Mouse (Mus musculus) monocyte, adult 2 months (primary cell): ENCODE measurements around the gene Akr1b7.
"Not testable (repeated sequence)": the region's sequence is repeated elsewhere in the genome, so short reads cannot be mapped to it uniquely, and the experiment has no call there.

ENCODE experiments used
- DNase-seq, 2 experiments: peaks; one replicate each; pipeline ENCODE4 v3.0.0; 2022; ENCODE audit warnings: low spot score in 2 of 2, low read depth in 1 of 2

Gene Akr1b7

GRCm38 (mm10) chr6:34412023-34412422 lies at the start of gene Akr1b7:
Gene Akr1b7 (plus strand): TSS chr6:34412334.
- DNase-seq: no peak

DNA sequence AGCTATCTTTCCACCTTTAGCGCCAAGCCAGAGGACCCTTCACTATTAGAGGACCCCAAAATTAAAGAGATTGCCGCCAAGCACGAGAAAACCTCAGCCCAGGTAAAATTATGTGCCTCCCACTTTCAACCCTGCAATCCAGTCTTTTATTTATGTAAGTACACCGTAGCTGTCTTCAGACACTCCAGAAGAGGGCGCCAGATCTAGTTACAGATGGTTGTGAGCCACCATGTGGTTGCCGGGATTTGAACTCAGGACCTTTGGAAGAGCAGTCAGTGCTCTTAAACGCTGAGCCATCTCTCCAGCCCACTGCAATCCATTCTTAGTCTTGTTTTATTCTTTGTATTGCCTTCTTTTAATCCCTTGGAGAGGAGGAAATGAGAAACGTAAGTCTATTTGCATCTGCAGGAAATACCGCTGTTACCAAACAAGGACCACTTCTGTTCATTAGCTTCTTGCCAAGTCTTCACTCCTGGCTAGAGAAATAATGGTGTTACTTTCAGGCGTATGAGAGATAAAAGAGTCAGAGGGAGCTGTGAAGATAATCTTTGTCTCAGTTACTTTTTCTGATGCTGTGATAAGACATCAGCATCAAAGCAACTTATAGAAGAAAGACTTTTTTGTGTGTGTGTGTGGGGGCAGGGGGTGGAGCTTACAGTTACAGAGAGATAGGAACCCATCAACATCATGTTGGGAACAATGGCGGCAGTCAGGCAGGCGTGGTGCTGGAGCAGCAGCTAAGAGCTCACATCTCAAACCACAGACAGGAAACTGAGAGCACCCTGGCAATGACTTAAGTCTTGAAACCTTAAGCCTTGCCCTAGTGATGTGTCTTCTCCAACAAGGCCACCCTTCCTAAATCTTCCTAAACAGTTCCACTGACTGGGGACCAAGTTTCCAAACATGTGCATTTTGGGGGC lies 47.7 kb upstream of the Akr1b7 start:
- DNase-seq: no peak

- DNase-seq: peak in 1 of 2 experiments; percentile 11
These were observed 44.1 kb upstream of the Akr1b7 start for GRCm38 (mm10) chr6:34367998-34368397.

DNA sequence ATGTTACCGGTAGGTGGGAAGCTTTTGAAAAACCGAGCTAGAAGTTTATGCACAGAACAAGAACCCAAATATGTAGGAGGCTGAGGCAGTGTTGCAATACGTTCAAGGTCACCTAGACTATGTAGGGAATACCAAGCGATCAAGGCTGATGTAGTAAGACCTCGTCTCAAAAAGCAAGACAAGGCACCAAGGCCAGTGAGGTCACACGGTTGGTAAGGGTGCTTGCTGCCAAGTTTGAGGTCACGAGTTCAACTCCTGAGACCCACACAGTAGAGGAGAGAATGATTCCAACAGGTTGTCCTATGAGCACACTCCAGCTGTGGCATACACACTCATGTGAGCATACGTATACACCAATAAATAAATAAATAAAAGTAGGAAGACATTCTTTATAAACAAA lies 42.1 kb upstream of the Akr1b7 start:
- DNase-seq: no peak

DNA sequence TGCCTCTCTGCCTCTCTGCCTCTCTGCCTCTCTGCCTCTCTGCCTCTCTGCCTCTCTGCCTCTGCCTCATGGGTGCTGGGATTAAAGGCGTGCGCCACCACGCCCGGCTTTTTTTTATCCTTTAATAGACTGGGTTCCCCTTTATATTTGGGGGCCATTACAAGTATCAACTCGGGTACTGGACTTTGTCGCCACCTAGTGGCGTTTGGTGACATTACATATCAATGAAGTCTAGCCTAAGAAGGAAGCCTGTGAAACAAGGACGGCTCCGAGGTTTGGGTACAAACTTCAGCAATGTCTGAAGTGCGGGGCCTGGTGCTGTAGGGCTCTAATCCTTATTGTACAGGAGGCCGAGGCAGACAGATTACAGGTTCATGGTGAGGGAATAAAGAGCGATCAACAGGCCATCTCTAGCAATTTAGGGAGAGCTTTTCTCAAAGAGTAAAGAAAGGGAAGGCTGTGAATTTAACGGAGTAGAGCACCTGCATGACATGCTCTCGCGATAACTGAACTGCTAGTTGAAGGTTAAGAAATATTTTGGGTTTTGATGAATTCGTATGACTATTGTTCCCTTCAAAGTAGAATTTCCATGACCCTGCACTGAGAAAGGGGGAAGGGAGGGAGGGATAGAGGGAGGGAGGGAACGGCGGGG lies 40.3 kb upstream of the Akr1b7 start:
- peak; percentile 55 to 74 for DNase-seq

- DNase-seq: no peak
These were observed 38.3 kb upstream of the Akr1b7 start for GRCm38 (mm10) chr6:34373841-34374240.

DNA sequence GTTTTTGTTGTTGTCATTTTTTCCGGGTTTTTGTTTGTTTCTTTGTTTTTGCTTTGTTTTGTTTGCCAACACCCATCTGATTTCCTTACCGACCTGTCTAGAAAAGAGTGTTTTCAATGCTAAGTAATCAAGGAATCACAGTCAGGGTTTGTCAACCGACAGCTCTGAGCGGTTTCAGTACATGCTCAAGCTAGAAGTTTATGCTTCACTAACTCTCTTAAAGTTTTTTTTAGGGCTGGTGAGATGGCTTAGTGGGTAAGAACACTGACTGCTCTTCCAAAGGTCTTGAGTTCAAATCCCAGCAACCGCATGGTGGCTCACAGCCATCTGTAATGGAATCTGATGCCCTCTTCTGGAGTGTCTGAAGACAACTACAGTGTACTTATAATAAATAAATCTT lies 36.2 kb upstream of the Akr1b7 start:
- not testable (repeated sequence) for DNase-seq

DNA sequence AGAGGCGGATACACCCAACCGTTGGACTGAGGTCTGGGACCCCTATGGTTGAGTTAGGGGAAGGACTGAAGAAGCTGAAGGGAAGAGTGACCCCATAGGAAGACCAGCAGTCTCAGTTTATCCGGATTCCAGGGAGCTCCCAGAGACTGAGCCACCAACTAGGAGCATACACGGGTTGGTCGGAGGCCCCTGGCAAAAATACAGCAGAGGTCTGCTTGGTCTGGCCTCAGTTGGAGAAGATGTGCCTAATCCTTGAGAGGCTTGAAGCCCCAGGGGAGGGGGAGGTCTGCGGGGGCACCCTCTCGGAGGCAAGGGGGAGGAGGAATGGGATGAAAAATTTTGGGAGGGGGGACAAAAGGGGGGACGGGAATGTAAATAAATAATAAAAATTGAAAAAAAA lies 28.7 kb upstream of the Akr1b7 start:
- no peak for DNase-seq

DNA sequence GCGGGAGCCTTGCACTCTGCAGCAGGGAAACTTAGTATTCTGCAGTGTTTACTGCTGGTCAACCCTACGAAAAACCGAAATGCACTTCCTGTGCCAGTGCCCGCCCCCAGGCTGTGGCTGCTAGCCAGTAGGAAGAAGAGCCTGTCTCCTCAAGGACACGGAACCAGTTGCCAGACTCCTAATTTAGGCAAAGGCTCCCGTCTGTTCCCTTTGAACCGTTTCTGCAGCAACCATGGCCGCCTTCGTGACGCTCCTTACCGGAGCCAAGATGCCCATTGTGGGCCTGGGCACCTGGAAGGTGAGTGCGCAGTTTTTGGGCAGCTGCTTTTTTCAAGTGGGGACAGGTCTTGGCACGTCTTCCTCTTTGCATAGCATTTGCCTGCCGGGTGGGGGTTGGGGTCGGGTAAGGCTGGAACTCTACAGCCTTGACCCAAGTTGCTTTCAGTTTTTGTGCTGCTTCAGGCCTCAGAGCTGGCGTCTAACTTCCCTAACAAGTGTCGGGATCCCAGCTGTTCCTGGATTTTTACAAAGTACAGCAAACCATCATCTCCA lies 27.9 kb upstream of the Akr1b7 start, which contains the start of gene Akr1b10:
Gene Akr1b10, plus strand, starts transcription at position 109 of the 552 bp plus-strand sequence.
- peak; percentile 21 to 42 for DNase-seq

GRCm38 (mm10) chr6:34384701-34385370 lies 27.3 kb upstream of the Akr1b7 start:
- DNase-seq: no peak

- DNase-seq: no peak
These were observed 23.5 kb upstream of the Akr1b7 start for GRCm38 (mm10) chr6:34388420-34389156.

DNA sequence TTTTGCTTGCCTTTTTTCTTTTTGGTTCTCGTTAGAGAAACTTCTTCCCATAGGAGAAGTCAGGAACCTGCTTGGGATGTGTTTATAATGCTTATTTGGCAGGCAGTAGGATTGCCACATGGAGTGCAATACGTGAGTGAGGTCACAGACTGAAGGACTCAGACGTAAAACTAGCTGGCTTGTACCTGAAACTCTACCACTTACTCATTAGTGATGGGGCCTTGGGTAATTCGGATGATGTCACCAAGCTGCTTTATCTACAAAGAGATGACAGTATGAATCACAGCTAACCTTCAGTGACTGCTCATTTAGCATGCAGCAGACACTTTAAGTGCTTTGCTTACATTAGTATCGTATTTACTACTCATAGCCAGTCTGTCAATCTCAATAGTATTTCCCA lies 16.2 kb upstream of the Akr1b7 start:
- DNase-seq: no peak

DNA sequence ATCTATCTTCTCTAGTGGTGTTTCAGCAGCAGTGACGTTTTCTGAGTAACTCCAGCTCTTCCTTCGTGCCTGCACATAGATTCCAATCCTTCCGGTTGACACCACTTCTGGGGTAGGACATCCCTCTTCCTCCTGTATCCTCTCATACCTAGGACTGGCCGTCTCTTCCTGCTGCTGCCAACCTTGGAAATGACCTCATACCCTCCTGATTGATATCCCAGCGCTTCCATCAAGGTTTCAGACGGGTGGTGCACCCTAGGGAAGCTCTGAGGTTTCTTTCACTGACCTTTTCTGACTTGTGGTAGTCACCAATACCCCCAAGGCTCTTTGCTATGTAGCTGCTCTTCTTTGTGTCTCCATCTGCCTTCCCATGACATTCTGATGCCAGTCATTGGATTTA lies 13.7 kb upstream of the Akr1b7 start:
- no peak for DNase-seq

DNA sequence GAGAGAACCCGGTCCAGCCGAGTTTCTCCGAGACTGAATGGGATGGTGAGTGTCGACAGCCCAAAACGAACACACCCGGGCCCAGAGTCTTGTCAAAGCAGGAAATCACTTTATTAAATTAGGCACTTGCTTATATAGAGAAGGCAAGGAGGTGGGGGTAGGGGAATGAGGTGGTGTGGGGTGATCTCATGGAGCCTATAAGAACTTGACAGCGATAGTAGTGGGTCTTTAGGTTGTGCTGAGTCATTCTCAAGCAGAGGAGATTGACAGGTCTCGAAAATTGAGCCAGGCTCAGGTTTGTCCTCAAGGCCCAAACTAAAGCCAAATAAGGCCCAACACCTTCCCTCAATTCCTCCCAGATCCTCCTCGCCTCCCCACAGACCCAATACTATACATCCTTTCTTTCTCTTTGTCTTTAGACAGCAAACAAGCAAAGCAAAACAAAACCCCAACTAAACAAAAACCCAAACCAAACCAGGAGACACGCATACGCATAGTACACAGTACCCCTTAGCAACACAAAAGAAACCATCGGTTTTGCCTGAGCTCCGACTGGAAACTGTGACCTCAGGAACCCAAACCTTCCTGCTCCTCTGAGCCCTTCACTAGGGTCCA lies 12.4 kb upstream of the Akr1b7 start:
- DNase-seq: no peak

DNA sequence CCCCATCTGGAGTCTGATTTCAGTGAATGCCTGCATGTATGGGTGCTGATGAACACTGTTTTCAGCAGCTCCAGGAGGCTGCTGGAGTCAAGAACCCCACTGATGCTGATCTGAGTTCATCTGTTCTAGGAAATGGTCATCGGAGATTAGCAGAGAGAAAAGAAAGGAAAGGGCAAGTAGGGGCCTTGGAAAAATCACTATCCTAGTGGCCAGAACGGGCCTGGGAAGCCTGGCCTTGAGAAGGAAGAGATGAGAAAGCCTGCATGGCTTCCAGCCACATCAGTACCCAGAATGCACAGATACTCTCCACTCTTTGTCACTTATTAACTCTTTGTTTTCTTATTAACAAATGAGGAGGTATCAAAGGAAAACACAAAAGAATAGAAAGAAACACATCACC lies 11.4 kb upstream of the Akr1b7 start:
- no peak for DNase-seq

DNA sequence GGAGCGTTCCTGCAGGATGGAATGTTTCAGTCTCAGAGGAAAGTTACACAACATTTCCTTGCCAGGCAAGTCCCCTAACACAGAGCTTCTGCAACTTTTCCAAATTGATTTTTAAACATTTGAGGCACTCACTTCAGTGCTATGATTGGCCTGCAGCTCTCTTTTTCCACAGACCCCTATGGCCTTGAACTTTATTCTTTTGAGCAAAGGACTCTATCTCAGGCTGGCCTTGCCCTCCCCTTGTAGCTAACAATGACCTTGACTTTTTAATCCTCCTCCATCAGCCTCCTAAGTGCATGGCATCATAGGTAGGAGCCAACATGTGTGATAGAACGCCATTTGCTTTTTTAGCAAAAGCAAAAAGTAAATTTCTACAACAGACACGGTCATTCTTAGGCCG lies 5.4 kb upstream of the Akr1b7 start:
- no peak for DNase-seq

DNA sequence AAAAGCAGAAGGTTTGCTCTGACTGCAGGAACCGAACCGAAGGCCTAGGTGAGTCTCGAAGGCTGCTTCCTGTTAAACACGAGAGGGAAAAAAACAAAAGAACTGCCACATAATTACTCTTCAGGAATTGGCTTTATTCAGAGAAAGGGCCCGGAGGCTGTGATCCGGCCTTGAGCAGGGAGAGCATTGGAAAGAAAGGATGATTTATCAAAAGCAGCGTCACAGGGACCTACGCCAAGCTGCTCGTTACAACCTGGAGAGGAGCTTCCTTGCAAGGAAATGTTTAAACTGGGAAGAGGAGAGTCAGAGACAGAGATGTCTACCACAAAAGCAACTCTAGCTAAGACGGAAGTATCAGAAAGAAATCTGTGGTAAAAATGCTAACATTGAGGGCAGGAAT lies 4.7 kb upstream of the Akr1b7 start:
- no peak for DNase-seq

GRCm38 (mm10) chr6:34412688-34413087 lies 554 bp downstream of the Akr1b7 start:
- DNase-seq: no peak

DNA sequence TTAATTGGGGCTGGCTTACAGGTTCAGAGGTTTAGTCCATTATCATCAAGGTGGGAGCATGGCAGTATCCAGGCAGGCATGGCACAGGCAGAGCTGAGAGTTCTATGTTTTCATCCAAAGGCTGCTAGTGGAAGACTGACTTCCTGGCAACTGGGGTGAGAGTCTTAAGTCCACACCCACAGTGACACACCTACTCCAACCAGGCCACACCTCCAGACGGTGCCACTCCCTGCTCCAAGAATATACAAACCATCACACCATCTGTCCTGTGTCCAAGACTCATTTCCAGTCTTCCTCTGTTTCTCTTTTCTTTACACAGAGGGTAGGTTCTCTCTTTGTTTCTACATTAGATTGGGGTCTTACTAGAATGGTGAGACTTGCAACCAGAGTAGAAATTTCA lies 1.3 kb downstream of the Akr1b7 start:
- not testable (repeated sequence) for DNase-seq

- no peak for DNase-seq
These were observed 4.4 kb downstream of the Akr1b7 start for GRCm38 (mm10) chr6:34416521-34416920.
